Mouse (Mus musculus) lung, embryonic 16.5 days (tissue): ENCODE measurements around the gene Tulp1. TPM values are rescaled to one million over a fixed set of nuclear protein-coding genes. Genes with fewer than 3 reads are reported as not detected.

Experiments used
- polyA plus RNA-seq: library from polyadenylated mRNA; unstranded; fragments of >200 nt; fragmentation: Nextera tagmentation; extraction: Ambion mirVana; gene quantifications from 2 replicates; pipeline ENCODE4 v1.2.1, GENCODE M21; 2015

The Tulp1 gene
- polyA plus RNA-seq, 1 experiment from 2014 or later, result 7.6 TPM

Other genes starting within 250 kb of the Tulp1 start
- gene Scube3, start 223.1 kb downstream of the Tulp1 start, polyA plus RNA-seq, result 1.3 and 1.4 TPM in 2 replicates
- 34.2 and 34.9 TPM in 2 replicates for gene Zfp523, start 188.1 kb downstream of the Tulp1 start, polyA plus RNA-seq
- 5.2 and 8.6 TPM in 2 replicates for gene Def6, start 157.4 kb downstream of the Tulp1 start, polyA plus RNA-seq
- gene Ppard, start 132.5 kb downstream of the Tulp1 start, polyA plus RNA-seq, result 2.7 TPM in 2 replicates
- 22.1 and 32.4 TPM in 2 replicates for gene Fance, start 51.7 kb downstream of the Tulp1 start, polyA plus RNA-seq
- gene Rpl10a, start 36.8 kb downstream of the Tulp1 start, polyA plus RNA-seq, result 615 and 635 TPM in 2 replicates
- 11.6 and 12.4 TPM in 2 replicates for gene Tead3, start 14.4 kb downstream of the Tulp1 start, polyA plus RNA-seq
- 38.5 and 43.8 TPM in 2 replicates for gene Fkbp5, start 152.3 kb upstream of the Tulp1 start, polyA plus RNA-seq
- not detected in 2 replicates for gene Armc12, start 165.6 kb upstream of the Tulp1 start, polyA plus RNA-seq
- gene Clpsl2, start 184.2 kb upstream of the Tulp1 start, polyA plus RNA-seq, result not detected in 2 replicates
- gene Clps, start 195.5 kb upstream of the Tulp1 start, polyA plus RNA-seq, result 0.35 and 1.8 TPM in 2 replicates
- gene Lhfpl5, start 210.4 kb upstream of the Tulp1 start, polyA plus RNA-seq, result 0.48 and 0.50 TPM in 2 replicates